Mouse (Mus musculus): ENCODE measurements around the gene Tmem30b. TPM values are rescaled to one million over a fixed set of nuclear protein-coding genes. Genes with fewer than 3 reads are reported as not detected.
"Not testable (repeated sequence)": the region's sequence is repeated elsewhere in the genome, so short reads cannot be mapped to it uniquely, and the experiment has no call there.

The Tmem30b gene
- polyA plus RNA-seq, 1 experiment from 2014 or later, result 8.8 TPM

DNA sequence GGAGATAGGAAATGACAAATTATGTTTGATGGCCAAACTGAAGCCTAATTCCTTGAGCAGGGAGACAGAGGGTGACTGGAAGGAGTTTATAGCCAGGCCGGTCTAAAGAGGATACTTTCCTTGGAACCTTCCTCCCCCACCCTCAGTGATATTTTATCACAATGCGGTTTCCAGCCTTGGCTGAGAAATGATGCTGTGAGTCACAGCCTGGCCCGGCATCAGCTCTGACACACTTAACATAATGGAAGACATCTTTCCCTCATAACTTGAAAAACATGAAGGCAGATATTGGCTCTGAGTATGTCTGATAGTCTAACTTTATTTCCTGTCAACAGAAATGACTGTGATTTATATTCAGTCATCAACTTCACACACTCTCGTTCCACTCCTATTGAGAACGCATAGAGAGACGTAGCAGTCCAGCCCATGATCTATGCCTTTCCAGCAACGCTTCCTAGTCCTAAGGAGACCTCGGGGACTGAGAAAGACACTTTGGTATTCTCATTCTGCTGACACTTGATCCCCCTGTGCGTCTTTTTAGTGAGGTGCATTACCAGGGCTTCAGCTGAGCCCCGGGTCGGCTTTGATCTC is 14.2 kb downstream of the Tmem30b start:
- H3K9me3 ChIP-seq (replicated peaks), result no peaks in the 10 kb centered on the region
- WGBS (ENCODE audit: insufficient replicate concordance), result 65% methylated on average over 11 of the region's 11 CpGs

GRCm38 (mm10) chr12:73529590-73529989 is 16.6 kb downstream of the Tmem30b start:
- no peak overlapping the region for H3K9ac ChIP-seq
- H3K4me1 ChIP-seq (replicated peaks), result no peaks in the 10 kb centered on the region
- H3K36me3 ChIP-seq (replicated peaks), result no peaks in the 10 kb centered on the region
- H3K27me3 ChIP-seq, result no peaks in the 10 kb centered on the region
- no peak overlapping the region for H3K27ac ChIP-seq (replicated peaks)
- H3K4me2 ChIP-seq, result no peak overlapping the region
- WGBS (ENCODE audit: insufficient replicate concordance), result 64% methylated on average over 11 of the region's 11 CpGs
- no peak overlapping the region for H3K4me3 ChIP-seq (replicated peaks)
- no peaks in the 10 kb centered on the region for H3K9me3 ChIP-seq (replicated peaks)
- no peak for ATAC-seq (ENCODE audit: insufficient read depth)

More for the DNA sequence above, 14.2 kb downstream of the Tmem30b start:
- Histone ChIP-seq H3K36me3 (replicated peaks) (no peaks in the 10 kb centered on the region), H3K27me3 (no peaks in the 10 kb centered on the region), H3K27ac (replicated peaks) (no peak overlapping the region), H3K4me3 (replicated peaks) (no peak overlapping the region), H3K4me1 (replicated peaks) (no peaks in the 10 kb centered on the region), H3K9ac (no peak overlapping the region), H3K4me2 (no peak overlapping the region)
- ATAC-seq (ENCODE audit: insufficient read depth), result no peak

DNA sequence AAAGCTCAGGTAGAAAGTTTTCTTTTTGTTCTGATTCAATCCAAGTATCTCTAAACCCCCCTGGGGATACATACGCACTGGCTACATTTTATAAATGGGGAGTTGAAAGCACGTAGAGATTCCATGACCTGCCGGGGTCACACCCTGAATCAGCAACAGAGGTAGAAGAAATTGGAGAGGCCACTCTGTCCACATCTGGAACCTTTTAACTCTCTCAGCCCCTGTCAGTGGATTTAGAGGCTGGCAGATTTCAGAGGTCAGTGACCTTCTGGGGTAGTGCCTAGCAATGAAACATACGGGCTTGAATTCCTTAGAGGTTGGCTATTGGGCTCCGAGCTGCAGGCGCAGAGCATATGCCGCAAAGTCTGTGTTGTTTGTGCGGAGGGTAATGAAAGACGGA is 17.1 kb downstream of the Tmem30b start:
- H3K4me3 ChIP-seq (replicated peaks), result no peak overlapping the region
- no peak for ATAC-seq (ENCODE audit: insufficient read depth)

GRCm38 (mm10) chr12:73528142-73528541 is 18.1 kb downstream of the Tmem30b start:
- not testable (repeated sequence) for H3K27ac ChIP-seq (replicated peaks); H3K4me3 ChIP-seq (replicated peaks); H3K4me2 ChIP-seq; H3K9me3 ChIP-seq (replicated peaks); H3K36me3 ChIP-seq (replicated peaks); H3K9ac ChIP-seq; H3K27me3 ChIP-seq; ATAC-seq (ENCODE audit: insufficient read depth); H3K4me1 ChIP-seq (replicated peaks)
- 80% methylated on average over 1 of the region's 1 CpGs for WGBS (ENCODE audit: insufficient replicate concordance)

More for the DNA sequence above, 17.1 kb downstream of the Tmem30b start:
- H3K27ac ChIP-seq (replicated peaks), result no peak overlapping the region
- no peaks in the 10 kb centered on the region for H3K4me1 ChIP-seq (replicated peaks)
- no peaks in the 10 kb centered on the region for H3K9me3 ChIP-seq (replicated peaks)
- H3K36me3 ChIP-seq (replicated peaks), result no peaks in the 10 kb centered on the region
- no peak overlapping the region for H3K9ac ChIP-seq
- 71% methylated on average over 9 of the region's 9 CpGs for WGBS (ENCODE audit: insufficient replicate concordance)
- no peak overlapping the region for H3K4me2 ChIP-seq
- H3K27me3 ChIP-seq, result no peaks in the 10 kb centered on the region

- Histone ChIP-seq H3K36me3 (replicated peaks) (no peaks in the 10 kb centered on the region), H3K27ac (replicated peaks) (no peak overlapping the region), H3K4me3 (replicated peaks) (no peak overlapping the region), H3K9me3 (replicated peaks) (no peaks in the 10 kb centered on the region), H3K4me1 (replicated peaks) (no peaks in the 10 kb centered on the region), H3K9ac (no peak overlapping the region), H3K27me3 (no peaks in the 10 kb centered on the region), H3K4me2 (no peak overlapping the region)
- 61% methylated on average over 8 of the region's 8 CpGs for WGBS (ENCODE audit: insufficient replicate concordance)
- ATAC-seq (ENCODE audit: insufficient read depth), result no peak
Measured at GRCm38 (mm10) chr12:73525254-73525885, 20.8 kb downstream of the Tmem30b start.

DNA sequence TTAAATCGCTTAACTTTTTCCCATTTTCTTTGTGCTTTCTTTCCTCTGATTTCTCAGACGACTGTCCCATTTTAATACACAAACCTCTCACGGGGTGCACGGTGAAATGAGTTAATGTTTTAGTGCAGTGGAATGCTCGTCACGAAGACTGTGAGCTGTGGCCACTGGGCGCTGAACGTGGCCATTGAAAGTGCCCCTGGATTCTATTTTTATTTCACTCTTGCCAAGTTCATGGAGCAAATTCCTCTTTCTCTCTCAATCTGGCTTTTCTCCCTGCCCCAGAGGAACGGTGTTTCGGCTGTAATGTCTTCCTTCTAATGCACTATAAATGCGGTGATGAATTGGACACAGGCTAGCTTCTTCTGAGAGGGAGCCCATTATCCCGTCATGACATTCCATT is 23.1 kb downstream of the Tmem30b start:
- Histone ChIP-seq H3K4me3 (replicated peaks) (no peak overlapping the region), H3K9ac (no peak overlapping the region), H3K9me3 (replicated peaks) (no peaks in the 10 kb centered on the region), H3K27ac (replicated peaks) (no peak overlapping the region), H3K4me2 (no peak overlapping the region), H3K4me1 (replicated peaks) (no peaks in the 10 kb centered on the region), H3K36me3 (replicated peaks) (no peaks in the 10 kb centered on the region), H3K27me3 (no peaks in the 10 kb centered on the region)
- 72% methylated on average over 12 of the region's 12 CpGs for WGBS (ENCODE audit: insufficient replicate concordance)
- ATAC-seq (ENCODE audit: insufficient read depth), result no peak

DNA sequence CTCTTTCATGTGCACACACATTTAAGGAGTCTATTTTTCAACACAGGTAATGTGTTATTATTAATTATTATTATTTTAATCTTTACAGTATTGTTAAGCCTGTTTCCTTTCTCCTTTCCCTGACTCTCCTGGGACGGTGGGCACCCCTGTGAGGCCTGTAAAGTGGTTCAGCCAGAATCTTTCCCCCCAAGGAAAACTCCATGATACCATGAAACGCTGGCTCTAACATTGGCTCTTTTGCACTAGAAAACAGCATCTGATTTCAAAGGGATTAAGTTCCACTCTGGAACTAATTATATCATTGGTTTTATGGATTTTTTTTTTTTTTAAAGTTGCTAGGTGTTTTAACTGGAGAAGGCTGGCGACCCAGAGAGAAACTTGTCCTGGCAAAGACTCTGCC is 24.2 kb downstream of the Tmem30b start:
- no peaks in the 10 kb centered on the region for H3K9me3 ChIP-seq (replicated peaks)
- H3K27ac ChIP-seq (replicated peaks), result no peak overlapping the region
- H3K27me3 ChIP-seq, result no peaks in the 10 kb centered on the region
- no peaks in the 10 kb centered on the region for H3K4me1 ChIP-seq (replicated peaks)
- no peak overlapping the region for H3K4me2 ChIP-seq
- H3K4me3 ChIP-seq (replicated peaks), result no peak overlapping the region
- no peak for ATAC-seq (ENCODE audit: insufficient read depth)
- H3K36me3 ChIP-seq (replicated peaks), result no peaks in the 10 kb centered on the region
- WGBS (ENCODE audit: insufficient replicate concordance), result 61% methylated on average over 3 of the region's 3 CpGs
- no peak overlapping the region for H3K9ac ChIP-seq

- no peak overlapping the region for H3K4me2 ChIP-seq
Measured at GRCm38 (mm10) chr12:73521238-73521841, 24.9 kb downstream of the Tmem30b start.

DNA sequence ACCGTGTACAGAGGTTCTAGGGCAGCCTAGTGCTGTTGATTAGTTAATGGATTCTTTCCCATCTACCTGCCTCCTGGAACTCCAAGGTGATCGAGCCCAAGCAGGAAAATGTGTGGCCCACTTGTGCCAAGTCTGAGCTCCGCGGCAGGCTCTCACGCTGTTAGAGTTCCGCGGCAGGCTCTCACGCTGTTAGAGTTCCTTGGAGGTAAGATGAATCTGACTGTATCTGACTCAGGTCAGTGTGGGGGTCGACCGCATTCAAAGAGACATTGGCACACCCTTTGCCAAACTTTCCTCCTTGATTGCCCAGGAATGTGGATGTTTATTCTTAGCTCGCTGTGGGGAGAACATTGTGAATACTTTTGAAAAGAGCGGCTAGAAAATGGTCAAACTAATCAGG is 28.4 kb downstream of the Tmem30b start:
- H3K27ac ChIP-seq (replicated peaks), result no peak overlapping the region
- H3K4me2 ChIP-seq, result no peak overlapping the region
- ATAC-seq (ENCODE audit: insufficient read depth), result no peak
- H3K4me3 ChIP-seq (replicated peaks), result no peak overlapping the region
- no peak overlapping the region for H3K9ac ChIP-seq
- H3K9me3 ChIP-seq (replicated peaks), result no peaks in the 10 kb centered on the region
- H3K36me3 ChIP-seq (replicated peaks), result no peaks in the 10 kb centered on the region
- no peaks in the 10 kb centered on the region for H3K27me3 ChIP-seq
- WGBS (ENCODE audit: insufficient replicate concordance), result 65% methylated on average over 12 of the region's 12 CpGs
- H3K4me1 ChIP-seq (replicated peaks), result no peaks in the 10 kb centered on the region

More at GRCm38 (mm10) chr12:73521238-73521841, 24.9 kb downstream of the Tmem30b start:
- 58% methylated on average over 15 of the region's 15 CpGs for WGBS (ENCODE audit: insufficient replicate concordance)
- Histone ChIP-seq H3K4me1 (replicated peaks) (no peaks in the 10 kb centered on the region), H3K9me3 (replicated peaks) (no peaks in the 10 kb centered on the region), H3K9ac (no peak overlapping the region), H3K4me3 (replicated peaks) (no peak overlapping the region), H3K27ac (replicated peaks) (no peak overlapping the region), H3K27me3 (no peaks in the 10 kb centered on the region), H3K36me3 (replicated peaks) (no peaks in the 10 kb centered on the region)
- no peak for ATAC-seq (ENCODE audit: insufficient read depth)

GRCm38 (mm10) chr12:73517022-73517709 is 29.0 kb downstream of the Tmem30b start:
- H3K4me2 ChIP-seq, result no peak overlapping the region
- H3K4me3 ChIP-seq (replicated peaks), result no peak overlapping the region
- no peaks in the 10 kb centered on the region for H3K36me3 ChIP-seq (replicated peaks)
- H3K27me3 ChIP-seq, result no peaks in the 10 kb centered on the region
- no peak overlapping the region for H3K27ac ChIP-seq (replicated peaks)
- no peak overlapping the region for H3K9ac ChIP-seq
- no peak for ATAC-seq (ENCODE audit: insufficient read depth)
- H3K9me3 ChIP-seq (replicated peaks), result no peaks in the 10 kb centered on the region
- WGBS (ENCODE audit: insufficient replicate concordance), result 37% methylated on average over 15 of the region's 15 CpGs
- no peaks in the 10 kb centered on the region for H3K4me1 ChIP-seq (replicated peaks)

- Histone ChIP-seq H3K27ac (replicated peaks) (no peak overlapping the region), H3K4me2 (no peak overlapping the region), H3K9ac (no peak overlapping the region), H3K27me3 (no peaks in the 10 kb centered on the region), H3K9me3 (replicated peaks) (no peaks in the 10 kb centered on the region), H3K4me3 (replicated peaks) (no peak overlapping the region), H3K36me3 (replicated peaks) (no peaks in the 10 kb centered on the region), H3K4me1 (replicated peaks) (no peaks in the 10 kb centered on the region)
- 74% methylated on average over 8 of the region's 8 CpGs for WGBS (ENCODE audit: insufficient replicate concordance)
- ATAC-seq (ENCODE audit: insufficient read depth), result no peak
Measured at GRCm38 (mm10) chr12:73516516-73516915, 29.7 kb downstream of the Tmem30b start.

Data from liver, embryonic 15.5 days (tissue).